Mouse (Mus musculus): ENCODE data around the gene Mast4. TPM values are rescaled to one million over a fixed set of nuclear protein-coding genes. Genes with fewer than 3 reads are reported as not detected.

The Mast4 gene
- polyA plus RNA-seq, 1 experiment from 2014 or later = 21.1 TPM

DNA sequence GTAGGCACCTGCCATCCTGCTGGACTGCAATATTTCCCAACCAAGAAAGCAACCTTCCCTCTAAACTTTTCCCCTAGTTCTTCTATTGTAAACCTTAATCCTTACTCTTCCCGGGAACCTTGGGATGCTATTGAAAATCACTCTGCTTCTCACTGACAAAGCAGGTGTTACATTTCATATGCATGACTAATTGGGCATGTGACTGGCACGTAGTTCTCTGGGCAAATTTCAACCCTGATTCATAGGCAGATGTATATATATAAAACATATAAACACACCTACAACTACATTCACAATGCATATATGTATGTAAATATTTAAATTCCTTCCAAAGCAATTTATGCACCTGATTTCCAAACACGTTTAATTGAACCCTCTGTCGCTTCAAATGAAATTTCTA is 90.2 kb downstream of the Mast4 start:
- no peak for ATAC-seq (ENCODE audit: low read depth)
- Histone ChIP-seq H3K4me2 (ENCODE audit: low read depth, low read length) (no peak overlapping the region), H3K9ac (ENCODE audit: low read depth, low read length) (no peak overlapping the region), H3K36me3 (ENCODE audit: control insufficient read depth, insufficient read depth, low read length) (no peaks in the 10 kb centered on the region), H3K9me3 (ENCODE audit: control insufficient read depth, low read length) (no peaks in the 10 kb centered on the region), H3K4me1 (ENCODE audit: control insufficient read depth, insufficient read depth, low read length) (no peaks in the 10 kb centered on the region), H3K4me3 (ENCODE audit: low read depth, low read length) (no peak overlapping the region), H3K27me3 (replicated peaks; ENCODE audit: control insufficient read depth, insufficient read depth, low read length) (no peaks in the 10 kb centered on the region), H3K27ac (replicated peaks; ENCODE audit: low read depth, low read length) (no peak overlapping the region)
- 67% methylated on average over 4 of the region's 4 CpGs for whole genome bisulfite sequencing
- no peak for DNase-seq (ENCODE audit: low spot score)

DNA sequence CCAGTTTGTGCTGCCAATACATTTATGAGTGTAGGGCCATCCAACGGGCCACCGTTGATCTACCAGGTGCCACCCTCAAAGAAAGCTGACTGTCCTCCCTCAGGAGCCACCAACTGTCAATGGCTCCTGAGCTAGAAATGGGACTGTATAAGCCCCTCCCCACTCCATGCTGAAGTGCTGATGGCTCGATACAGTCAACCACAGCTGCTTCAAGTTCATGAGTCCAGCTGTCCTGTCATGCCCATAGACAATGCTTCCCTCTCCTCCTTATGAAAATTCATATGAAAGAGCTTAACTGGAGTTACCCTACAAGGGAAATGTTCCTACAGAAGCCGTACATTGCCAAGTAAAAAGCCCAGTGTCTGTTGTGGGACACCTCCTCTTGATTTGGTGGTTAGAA is 93.2 kb downstream of the Mast4 start:
- DNase-seq (ENCODE audit: low spot score) (no peak), ATAC-seq (ENCODE audit: low read depth) (no peak)
- H3K4me1 ChIP-seq (ENCODE audit: control insufficient read depth, insufficient read depth, low read length) = no peaks in the 10 kb centered on the region
- H3K9me3 ChIP-seq (ENCODE audit: control insufficient read depth, low read length) = no peaks in the 10 kb centered on the region
- no peak overlapping the region for H3K9ac ChIP-seq (ENCODE audit: low read depth, low read length)
- H3K27me3 ChIP-seq (replicated peaks; ENCODE audit: control insufficient read depth, insufficient read depth, low read length) = no peaks in the 10 kb centered on the region
- 86% methylated on average over 4 of the region's 4 CpGs for WGBS
- no peaks in the 10 kb centered on the region for H3K36me3 ChIP-seq (ENCODE audit: control insufficient read depth, insufficient read depth, low read length)
- no peak overlapping the region for H3K4me3 ChIP-seq (ENCODE audit: low read depth, low read length)
- H3K4me2 ChIP-seq (ENCODE audit: low read depth, low read length) = no peak overlapping the region
- no peak overlapping the region for H3K27ac ChIP-seq (replicated peaks; ENCODE audit: low read depth, low read length)

DNA sequence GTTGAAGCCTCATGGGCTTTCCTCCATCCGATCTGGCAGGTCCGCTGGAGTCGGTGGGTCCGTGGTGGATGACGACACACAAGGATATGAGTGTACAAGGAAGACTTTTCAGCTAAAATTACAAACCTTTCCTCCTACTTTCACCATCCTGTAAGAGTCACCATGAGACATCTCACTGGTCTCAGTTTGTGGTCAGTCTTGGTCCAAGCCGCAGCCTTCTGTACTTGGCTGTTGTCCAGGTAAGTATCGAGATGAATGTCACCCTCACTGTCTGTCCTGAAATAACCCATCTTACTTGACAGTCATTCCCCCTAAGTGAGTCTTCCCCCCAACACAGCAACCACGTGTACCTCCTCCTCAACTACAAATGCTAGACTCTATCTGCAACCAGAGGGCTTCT is 94.6 kb downstream of the Mast4 start:
- Histone ChIP-seq H3K4me1 (ENCODE audit: control insufficient read depth, insufficient read depth, low read length) (no peaks in the 10 kb centered on the region), H3K4me3 (ENCODE audit: low read depth, low read length) (no peak overlapping the region), H3K9ac (ENCODE audit: low read depth, low read length) (no peak overlapping the region), H3K27me3 (replicated peaks; ENCODE audit: control insufficient read depth, insufficient read depth, low read length) (no peaks in the 10 kb centered on the region), H3K9me3 (ENCODE audit: control insufficient read depth, low read length) (no peaks in the 10 kb centered on the region), H3K27ac (replicated peaks; ENCODE audit: low read depth, low read length) (no peak overlapping the region), H3K36me3 (ENCODE audit: control insufficient read depth, insufficient read depth, low read length) (no peaks in the 10 kb centered on the region), H3K4me2 (ENCODE audit: low read depth, low read length) (no peak overlapping the region)
- 88% methylated on average over 8 of the region's 8 CpGs for WGBS
- DNase-seq (ENCODE audit: low spot score) (no peak), ATAC-seq (ENCODE audit: low read depth) (no peak)

DNA sequence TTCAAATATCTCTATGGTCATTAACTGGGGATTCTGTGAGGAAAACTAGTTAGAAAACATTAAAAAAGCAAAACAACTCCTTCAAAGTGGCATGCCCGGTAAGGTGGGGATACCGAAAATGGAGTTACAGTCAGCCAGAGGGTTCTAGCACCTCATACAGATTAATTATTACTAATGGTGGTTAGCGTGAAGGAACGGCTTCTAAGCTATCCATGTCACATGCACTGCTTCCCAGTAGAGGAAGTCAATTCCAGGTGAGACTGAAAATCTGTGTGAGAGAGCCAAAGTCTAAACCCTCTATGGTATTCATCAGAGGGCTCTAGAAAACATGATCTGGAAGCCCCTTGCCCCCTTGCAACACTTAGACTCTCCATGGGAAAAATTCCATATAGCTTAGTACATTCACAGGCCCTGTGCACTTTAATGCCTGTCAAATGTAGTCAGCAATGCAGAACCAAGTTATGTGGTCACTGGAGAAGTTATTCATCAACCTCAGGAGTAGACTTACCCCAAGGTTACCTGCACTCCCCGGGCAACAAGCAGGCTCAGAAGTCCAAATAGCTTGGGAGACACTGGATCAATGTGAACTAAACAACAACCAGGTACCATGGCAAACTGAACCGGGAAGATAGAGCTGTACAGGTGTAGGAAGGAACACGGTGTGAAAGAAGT is 96.1 kb downstream of the Mast4 start:
- no peak for ATAC-seq (ENCODE audit: low read depth)
- Histone ChIP-seq H3K27ac (replicated peaks; ENCODE audit: low read depth, low read length) (no peak overlapping the region), H3K9ac (ENCODE audit: low read depth, low read length) (no peak overlapping the region), H3K4me1 (ENCODE audit: control insufficient read depth, insufficient read depth, low read length) (no peaks in the 10 kb centered on the region), H3K36me3 (ENCODE audit: control insufficient read depth, insufficient read depth, low read length) (no peaks in the 10 kb centered on the region), H3K9me3 (ENCODE audit: control insufficient read depth, low read length) (no peaks in the 10 kb centered on the region), H3K27me3 (replicated peaks; ENCODE audit: control insufficient read depth, insufficient read depth, low read length) (no peaks in the 10 kb centered on the region), H3K4me2 (ENCODE audit: low read depth, low read length) (no peak overlapping the region), H3K4me3 (ENCODE audit: low read depth, low read length) (no peak overlapping the region)
- DNase-seq (ENCODE audit: low spot score) = no peak
- WGBS = 90% methylated on average over 7 of the region's 7 CpGs

DNA sequence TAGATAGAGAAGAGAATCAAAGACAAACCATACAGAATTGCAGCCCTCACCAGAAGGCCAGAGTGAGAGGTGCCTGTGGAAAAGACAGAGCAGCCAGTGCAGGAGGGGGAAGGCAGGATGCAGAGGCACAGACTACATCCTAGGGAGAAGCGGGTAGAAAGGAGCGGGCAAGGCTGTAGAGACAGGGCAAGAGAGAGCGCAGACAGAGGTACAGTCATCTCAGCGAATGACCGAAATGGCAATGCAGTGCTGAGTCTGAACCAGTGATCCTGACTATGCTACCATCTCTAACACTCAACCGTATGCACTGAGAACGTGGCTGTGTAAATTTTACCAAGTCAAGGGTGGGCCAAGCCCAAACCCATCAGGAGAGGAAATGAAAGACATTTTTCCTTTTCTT is 102.1 kb downstream of the Mast4 start:
- H3K27ac ChIP-seq (replicated peaks; ENCODE audit: low read depth, low read length) = no peak overlapping the region
- no peak overlapping the region for H3K4me3 ChIP-seq (ENCODE audit: low read depth, low read length)
- no peak for DNase-seq (ENCODE audit: low spot score)
- no peaks in the 10 kb centered on the region for H3K4me1 ChIP-seq (ENCODE audit: control insufficient read depth, insufficient read depth, low read length)
- H3K27me3 ChIP-seq (replicated peaks; ENCODE audit: control insufficient read depth, insufficient read depth, low read length) = no peaks in the 10 kb centered on the region
- H3K4me2 ChIP-seq (ENCODE audit: low read depth, low read length) = no peak overlapping the region
- WGBS = 91% methylated on average over 7 of the region's 7 CpGs
- no peak overlapping the region for H3K9ac ChIP-seq (ENCODE audit: low read depth, low read length)
- H3K9me3 ChIP-seq (ENCODE audit: control insufficient read depth, low read length) = no peaks in the 10 kb centered on the region
- ATAC-seq (ENCODE audit: low read depth) = no peak
- H3K36me3 ChIP-seq (ENCODE audit: control insufficient read depth, insufficient read depth, low read length) = no peaks in the 10 kb centered on the region

DNA sequence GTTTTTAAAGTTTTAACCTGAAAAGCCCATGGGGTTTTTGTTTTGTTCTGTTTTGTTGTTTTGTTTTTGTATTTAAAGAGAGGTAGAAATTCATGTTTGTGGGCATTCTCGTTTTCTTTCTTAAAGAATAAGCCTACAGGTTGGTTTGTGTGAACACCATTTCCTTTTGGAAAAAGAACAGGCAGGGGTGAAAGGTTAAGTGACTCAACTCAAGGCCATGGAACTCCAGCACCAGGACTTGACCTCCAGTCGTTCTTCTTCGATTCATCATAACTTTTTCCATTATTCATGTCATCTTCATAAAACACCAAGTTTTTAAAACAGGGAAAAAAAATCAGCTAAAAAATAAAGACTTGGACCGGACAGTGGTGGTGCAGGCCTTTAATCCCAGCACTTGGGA is 105.2 kb downstream of the Mast4 start:
- DNase-seq (ENCODE audit: low spot score) (no peak), ATAC-seq (ENCODE audit: low read depth) (no peak)
- no peaks in the 10 kb centered on the region for H3K36me3 ChIP-seq (ENCODE audit: control insufficient read depth, insufficient read depth, low read length)
- H3K9ac ChIP-seq (ENCODE audit: low read depth, low read length) = no peak overlapping the region
- no peak overlapping the region for H3K4me3 ChIP-seq (ENCODE audit: low read depth, low read length)
- H3K27ac ChIP-seq (replicated peaks; ENCODE audit: low read depth, low read length) = no peak overlapping the region
- H3K4me1 ChIP-seq (ENCODE audit: control insufficient read depth, insufficient read depth, low read length) = peaks cover 6% of the 10 kb centered on the region; the same call in 1 of the 2 replicates
- no peaks in the 10 kb centered on the region for H3K9me3 ChIP-seq (ENCODE audit: control insufficient read depth, low read length)
- no peak overlapping the region for H3K4me2 ChIP-seq (ENCODE audit: low read depth, low read length)
- no peaks in the 10 kb centered on the region for H3K27me3 ChIP-seq (replicated peaks; ENCODE audit: control insufficient read depth, insufficient read depth, low read length)
- 81% methylated on average over 4 of the region's 4 CpGs for WGBS

DNA sequence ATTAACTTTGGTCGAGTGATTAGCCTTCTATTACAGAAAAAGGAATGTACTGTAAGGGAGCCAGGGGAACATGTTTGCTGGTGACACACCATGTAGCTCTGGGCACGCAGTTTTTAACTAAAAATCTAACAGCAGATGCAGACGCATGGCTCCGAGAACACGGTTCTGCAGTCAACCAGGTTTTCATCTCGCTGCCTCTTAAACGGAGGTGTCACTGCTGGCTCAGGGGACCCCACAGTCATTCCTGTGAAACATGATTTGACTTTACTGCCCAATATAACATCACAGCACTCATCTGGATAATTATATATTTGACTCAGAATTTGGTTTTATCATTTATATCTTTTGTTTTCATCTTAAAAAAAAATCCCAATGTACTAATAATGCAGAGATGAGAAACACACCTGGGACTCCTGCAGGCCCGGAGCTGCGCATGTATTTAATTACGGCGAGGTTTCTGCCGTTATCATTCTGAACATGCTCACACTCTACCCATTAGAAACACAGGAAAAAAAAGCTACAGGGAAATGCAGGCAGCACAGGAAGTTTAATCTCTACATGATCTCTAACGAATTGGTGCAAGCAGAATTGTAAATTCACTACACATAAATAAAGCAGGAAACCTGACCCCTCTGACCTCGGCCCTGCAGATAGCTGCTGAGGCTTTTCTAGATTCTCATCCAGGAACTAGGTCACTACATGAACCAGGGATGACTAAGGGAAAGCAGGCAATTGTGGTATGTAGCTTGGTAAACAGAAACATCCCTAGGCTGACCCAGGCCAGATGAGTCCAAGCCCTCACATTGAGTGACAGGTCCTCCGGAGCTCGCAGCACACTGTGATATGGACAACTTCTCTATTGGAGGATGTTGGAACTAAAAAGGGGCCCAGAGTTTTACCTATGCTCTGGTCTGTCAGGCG is 108.1 kb downstream of the Mast4 start:
- peaks cover 6% of the 10 kb centered on the region; the same call in 1 of the 2 replicates for H3K4me1 ChIP-seq (ENCODE audit: control insufficient read depth, insufficient read depth, low read length)
- no peaks in the 10 kb centered on the region for H3K27me3 ChIP-seq (replicated peaks; ENCODE audit: control insufficient read depth, insufficient read depth, low read length)
- no peak overlapping the region for H3K9ac ChIP-seq (ENCODE audit: low read depth, low read length)
- 37% methylated on average over 17 of the region's 17 CpGs for WGBS
- H3K36me3 ChIP-seq (ENCODE audit: control insufficient read depth, insufficient read depth, low read length) = no peaks in the 10 kb centered on the region
- no peak overlapping the region for H3K4me2 ChIP-seq (ENCODE audit: low read depth, low read length)
- H3K4me3 ChIP-seq (ENCODE audit: low read depth, low read length) = no peak overlapping the region
- DNase-seq (ENCODE audit: low spot score) (no peak), ATAC-seq (ENCODE audit: low read depth) (no peak)
- H3K9me3 ChIP-seq (ENCODE audit: control insufficient read depth, low read length) = no peaks in the 10 kb centered on the region
- no peak overlapping the region for H3K27ac ChIP-seq (replicated peaks; ENCODE audit: low read depth, low read length)

DNA sequence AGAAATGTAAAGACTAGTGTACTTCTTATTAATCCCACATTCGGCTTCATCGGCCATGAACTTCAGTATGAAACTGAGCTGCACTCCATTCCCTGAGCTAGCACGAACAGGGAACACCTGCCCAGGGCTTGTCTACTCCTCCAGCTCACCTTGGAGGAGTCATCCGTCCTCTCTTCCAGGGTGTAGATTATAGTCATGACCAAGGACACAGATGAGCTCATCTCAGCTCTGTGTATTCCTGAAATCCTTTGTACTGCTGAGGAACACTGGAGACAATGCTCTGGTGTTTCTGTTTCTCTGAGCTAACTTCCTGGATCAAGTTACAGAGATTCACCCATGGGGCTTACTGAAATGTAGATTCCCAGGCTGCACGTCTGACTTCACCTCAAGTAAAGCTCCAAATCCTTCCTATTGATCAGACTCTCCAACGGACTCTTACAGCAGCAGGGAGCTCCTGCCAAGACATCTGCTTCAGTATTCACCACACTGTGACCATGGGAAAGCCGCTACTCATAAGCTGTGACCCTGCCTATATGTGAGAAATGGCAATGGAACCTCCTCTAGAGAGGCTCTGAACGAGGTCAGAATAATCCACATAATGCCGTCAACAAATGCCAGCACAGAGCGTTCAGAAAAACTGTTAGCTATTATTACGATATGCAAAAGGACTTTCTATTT is 108.9 kb downstream of the Mast4 start:
- H3K27ac ChIP-seq (replicated peaks; ENCODE audit: low read depth, low read length) = no peak overlapping the region; the same call in 1 of the 2 replicates
- H3K36me3 ChIP-seq (ENCODE audit: control insufficient read depth, insufficient read depth, low read length) = no peaks in the 10 kb centered on the region
- DNase-seq (ENCODE audit: low spot score) (peak; percentile 74), ATAC-seq (ENCODE audit: low read depth) (peak; percentile 74)
- H3K4me3 ChIP-seq (ENCODE audit: low read depth, low read length) = no peak overlapping the region
- WGBS = 41% methylated on average over 11 of the region's 11 CpGs
- H3K27me3 ChIP-seq (replicated peaks; ENCODE audit: control insufficient read depth, insufficient read depth, low read length) = no peaks in the 10 kb centered on the region
- peaks cover 8% of the 10 kb centered on the region; the same call in 1 of the 2 replicates for H3K4me1 ChIP-seq (ENCODE audit: control insufficient read depth, insufficient read depth, low read length)
- H3K9me3 ChIP-seq (ENCODE audit: control insufficient read depth, low read length) = no peaks in the 10 kb centered on the region
- no peak overlapping the region for H3K4me2 ChIP-seq (ENCODE audit: low read depth, low read length)
- no peak overlapping the region for H3K9ac ChIP-seq (ENCODE audit: low read depth, low read length)
